Mouse (Mus musculus) lung, adult 2 months (tissue): ENCODE results near the gene Il13ra1.

Experiments
- CTCF ChIP-seq: fragments of 200-500 bp; IDR thresholded peaks from 2 replicates; pipeline ENCODE4 v1.5.1; 2011; ENCODE audit warnings: mild to moderate bottlenecking, low read length, control low read depth; ENCODE audit not compliant: insufficient read depth
- POLR2A ChIP-seq: fragments of 200-500 bp; IDR thresholded peaks from 2 replicates; pipeline ENCODE4 v1.6.1; 2011; ENCODE audit warnings: low read depth, mild to moderate bottlenecking, control low read depth, low read length, borderline replicate concordance; ENCODE audit errors: extremely low read depth

DNA sequence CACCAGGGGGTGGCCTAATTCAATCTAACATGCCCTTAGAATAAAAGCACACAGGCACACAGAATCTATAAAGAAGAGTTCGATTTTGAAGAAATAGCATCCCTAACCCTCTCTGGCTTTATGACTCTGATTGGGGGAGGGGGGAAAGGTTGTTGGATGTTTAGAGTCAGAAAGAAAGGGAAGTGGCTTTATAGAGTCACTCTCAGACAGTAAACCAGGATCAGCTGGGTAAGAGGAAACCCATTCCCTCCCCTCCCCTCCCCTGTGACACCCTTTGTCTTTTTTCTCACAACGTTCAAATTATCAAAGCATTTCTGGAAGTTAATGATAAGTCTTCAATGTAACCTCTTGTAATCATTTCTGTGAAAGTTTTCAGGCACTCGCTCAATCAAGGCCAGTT, 3.3 kb upstream of the Il13ra1 start:
- TF ChIP-seq CTCF (no peak), POLR2A (no peak)
